Mouse (Mus musculus) megakaryocyte, embryonic 14.5 days (primary cell): ENCODE measurements around the gene Hrh2.

Source experiments
- FLI1 ChIP-seq: IDR thresholded peaks from 2 replicates; pipeline ENCODE4 v1.6.1; 2012; ENCODE audit warnings: low read length, inconsistent platforms, mixed read lengths
- GATA1 ChIP-seq: IDR thresholded peaks from 3 replicates; pipeline ENCODE4 v1.6.1; 2012; ENCODE audit warnings: mixed read lengths, low read length, inconsistent platforms, borderline replicate concordance

DNA sequence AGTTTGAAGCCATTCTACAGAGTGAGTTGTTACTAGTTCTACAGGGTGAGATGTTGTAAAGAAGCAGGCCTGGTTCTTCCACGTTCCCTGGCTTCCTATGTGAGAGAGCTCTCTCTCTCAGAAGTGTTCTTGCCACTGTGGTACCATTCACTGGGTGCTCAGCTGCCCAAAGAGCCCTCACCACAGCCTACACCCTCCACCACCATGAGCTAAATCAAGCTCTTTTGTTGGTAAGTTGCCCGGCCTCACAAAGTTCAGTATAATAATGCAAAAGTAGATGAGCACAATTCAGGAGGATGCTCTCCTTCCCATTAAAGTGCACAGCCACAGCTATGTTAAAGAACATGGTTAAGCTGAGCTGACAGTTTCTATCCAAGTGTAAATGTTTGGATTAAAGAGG lies 30.4 kb upstream of the Hrh2 start:
- TF ChIP-seq GATA1 (no peak), FLI1 (no peak)
